Mouse (Mus musculus): Measurements from ENCODE around the gene Ak1. TPM values are rescaled to one million over a fixed set of nuclear protein-coding genes. Genes with fewer than 3 reads are reported as not detected.

Ak1 gene
- total RNA-seq, 2 experiments from 2014 or later, result 405 to 424 TPM

DNA sequence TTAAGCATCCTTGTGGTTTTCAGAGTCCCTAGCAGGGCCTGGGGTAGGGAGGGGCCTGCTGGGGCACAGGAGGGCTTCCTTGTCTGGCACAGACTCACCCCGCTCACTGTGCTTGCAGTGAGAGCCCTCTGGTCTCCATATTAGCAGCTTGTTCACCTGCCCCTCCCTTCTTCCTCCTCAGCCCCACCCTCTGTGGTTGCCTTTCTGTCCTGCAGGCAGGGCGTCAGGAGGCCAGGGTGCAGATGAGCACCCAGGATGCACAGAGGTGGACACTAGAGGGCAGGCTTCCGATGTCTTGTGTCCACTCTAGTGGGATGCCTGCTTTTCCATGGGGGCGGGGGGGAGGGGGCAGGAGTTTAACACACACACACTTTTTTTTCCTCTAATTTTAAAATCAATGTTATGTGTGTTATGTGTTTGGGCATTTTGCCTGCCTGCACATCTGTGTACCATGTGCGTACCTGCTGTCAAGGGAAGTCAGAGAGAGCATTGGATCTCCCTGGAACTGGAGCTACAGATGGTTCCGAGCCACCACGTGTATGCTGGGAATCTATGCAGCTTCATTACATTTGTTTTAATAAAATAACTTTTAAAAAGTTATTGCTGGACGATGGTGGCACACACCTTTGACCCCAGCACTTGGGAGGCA is 20.0 kb upstream of the Ak1 start:
- DNase-seq, result peak; percentile 57

DNA sequence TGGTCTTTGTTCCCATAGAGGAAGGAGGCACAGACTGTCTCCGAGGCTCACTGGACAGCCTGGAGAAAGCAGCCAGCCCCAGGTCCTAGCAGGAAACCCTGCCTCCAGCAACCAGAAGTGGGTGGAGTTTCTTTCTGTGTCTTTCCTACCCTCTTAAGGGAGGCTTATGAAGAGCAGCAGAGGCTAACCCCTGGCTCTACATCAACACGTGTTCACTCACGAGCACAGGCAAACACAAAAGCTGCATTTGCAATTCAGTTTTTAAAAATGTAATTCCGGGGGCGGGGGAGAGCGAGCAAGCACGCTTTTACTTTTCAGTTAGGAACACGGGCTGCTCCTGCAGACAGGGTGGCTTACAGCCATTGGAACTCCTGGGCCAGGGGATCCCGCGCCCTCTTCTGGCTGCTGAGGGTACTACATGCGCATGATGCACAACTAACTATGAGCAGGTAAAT is 18.9 kb upstream of the Ak1 start:
- DNase-seq, result peak; percentile 93

GRCm38 (mm10) chr2:32604631-32605030 is 16.9 kb upstream of the Ak1 start:
- DNase-seq, result no peak

DNA sequence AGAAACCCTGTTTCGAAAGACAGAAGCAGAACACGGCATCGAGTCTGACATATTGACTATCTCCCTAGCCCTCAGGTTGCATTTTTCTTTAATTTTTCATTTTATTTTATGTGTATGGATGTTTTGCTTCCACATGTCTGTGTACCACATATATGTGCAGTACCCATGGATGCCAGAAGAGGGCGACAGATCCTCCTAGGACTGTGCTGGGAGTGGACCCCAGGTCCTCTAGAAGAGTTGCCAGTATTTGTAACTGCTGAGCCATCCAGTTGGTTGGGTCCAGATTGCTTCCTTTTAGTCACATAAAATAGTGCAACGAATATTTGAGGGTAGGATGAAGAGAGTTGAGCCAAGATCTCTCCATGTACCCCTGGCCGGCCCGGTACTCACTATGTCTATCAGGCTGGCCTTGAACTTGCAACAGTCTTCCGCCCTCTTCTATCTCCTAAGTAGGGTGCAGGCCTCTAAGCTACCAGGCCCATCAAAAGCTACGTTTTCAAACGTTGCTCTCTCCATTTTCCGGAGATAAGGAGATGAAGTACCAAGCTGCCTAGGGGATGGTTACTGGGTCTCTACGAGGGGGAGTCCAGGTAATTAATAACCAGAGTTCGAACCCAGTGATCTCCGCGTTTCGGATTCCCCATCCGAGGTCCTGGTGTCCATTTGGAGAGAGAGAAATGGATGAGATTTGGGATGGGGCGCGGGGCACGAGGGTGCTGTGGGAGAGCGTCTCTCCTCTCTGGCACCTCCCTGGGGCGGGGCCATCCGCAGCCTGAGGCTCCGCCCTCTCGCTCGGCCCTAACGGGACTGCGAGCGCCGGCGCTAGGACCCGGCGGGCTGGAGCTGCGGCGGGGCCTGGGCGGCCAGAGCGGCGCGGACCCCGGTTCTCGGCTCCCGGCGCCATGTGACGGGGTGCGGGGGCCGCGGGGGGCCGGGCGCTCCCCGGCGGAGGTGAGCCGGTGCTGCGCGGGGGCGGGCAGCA is 15.1 kb upstream of the Ak1 start:
- DNase-seq, result peak; percentile 91

DNA sequence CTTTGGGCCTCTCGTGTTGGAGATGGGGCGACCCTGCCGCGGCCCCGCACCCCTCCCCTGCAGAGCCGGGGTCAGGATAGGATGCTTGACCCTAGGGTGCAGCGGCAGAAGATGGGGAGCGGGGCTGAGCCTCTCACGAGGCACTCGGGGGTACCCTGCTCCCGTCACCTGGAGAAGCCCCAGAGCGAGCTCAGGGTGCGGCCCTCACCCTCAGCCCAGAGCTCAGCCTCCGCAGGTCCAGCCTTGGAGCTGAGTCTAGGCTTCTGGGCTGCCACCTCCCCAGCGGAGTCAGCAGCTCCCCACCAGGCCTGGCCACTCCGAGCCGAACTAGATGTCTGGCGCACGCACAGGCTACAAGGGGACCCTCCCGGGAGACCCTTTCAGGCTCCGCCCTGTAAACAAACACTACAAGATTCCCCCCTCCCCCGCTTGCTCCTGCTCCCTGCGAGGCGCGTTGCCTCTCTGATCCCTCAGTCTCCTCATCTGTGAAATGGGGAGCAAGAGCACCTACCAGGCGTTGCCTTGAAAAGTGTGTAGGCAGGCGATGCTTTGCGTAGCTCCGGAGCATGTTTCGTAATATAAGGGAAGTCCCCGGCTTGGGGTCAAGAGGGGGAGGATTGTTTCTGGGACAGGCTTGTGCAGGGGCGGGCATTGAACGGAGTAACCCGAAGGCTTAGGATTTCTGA is 14.2 kb upstream of the Ak1 start:
- DNase-seq, result peak; percentile 64

DNA sequence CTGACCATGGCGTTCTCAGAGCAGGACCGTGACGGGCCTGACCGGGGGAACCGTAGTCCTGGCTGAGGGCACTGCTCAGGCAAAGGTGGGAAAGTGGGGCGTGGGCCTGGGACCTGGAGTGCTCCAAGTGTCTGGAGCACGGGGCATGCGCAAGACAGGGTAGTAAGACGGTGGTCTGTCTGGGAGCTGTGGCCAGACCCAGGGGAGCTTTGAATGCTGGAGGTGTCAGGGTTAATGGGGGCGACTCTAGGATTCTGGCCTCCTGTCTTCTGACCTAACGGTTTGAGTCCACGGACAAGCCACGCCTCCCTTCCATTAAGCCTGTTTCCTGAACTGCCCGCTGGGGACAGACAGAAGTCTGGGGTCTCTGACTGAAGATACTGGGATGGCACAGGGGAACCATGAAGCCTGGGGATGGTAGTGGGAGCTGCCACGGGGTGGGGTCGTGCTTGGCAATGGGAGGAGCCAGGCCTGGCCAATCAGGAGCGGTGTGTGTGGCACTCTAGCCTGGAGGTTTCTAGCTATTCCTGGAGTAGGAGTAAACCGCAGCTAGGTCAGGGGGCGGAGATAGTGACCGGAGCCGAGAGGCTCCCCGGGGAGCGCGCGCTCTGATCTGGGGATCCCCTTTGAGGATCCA is 13.3 kb upstream of the Ak1 start:
- peak; percentile 80 for DNase-seq

- DNase-seq, result no peak
These were observed 12.7 kb upstream of the Ak1 start for GRCm38 (mm10) chr2:32608778-32609435.

DNA sequence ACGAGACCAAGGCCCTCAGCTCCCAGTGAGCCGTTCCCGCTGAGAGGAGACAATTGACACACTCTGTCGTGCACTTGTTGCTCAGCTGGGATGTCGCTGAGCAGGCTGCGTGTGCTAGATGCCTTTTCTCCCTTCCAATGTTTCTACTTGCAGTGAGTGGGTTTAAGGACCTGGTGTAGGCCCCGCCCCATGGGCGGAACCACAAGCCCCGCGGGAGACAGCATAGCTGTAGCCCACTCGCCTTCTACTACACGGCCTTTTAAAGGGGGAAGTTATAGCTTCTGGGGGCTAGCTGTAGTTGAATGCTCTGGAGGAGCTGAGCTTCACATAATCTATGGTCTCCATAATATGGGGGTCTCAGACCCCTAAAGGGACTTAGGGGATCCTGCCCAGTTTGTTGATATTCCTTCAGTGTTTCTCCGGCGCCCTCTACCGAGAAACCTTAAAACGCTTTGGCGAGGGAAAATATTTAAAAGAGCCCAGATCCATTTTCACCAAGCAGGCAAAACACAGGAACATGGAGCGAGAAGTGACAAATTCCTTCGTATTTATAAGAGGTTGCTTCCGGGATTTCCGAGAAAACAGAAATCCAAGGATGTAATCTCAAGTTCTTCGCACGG is 10.8 kb upstream of the Ak1 start:
- DNase-seq, result peak; percentile 64

DNA sequence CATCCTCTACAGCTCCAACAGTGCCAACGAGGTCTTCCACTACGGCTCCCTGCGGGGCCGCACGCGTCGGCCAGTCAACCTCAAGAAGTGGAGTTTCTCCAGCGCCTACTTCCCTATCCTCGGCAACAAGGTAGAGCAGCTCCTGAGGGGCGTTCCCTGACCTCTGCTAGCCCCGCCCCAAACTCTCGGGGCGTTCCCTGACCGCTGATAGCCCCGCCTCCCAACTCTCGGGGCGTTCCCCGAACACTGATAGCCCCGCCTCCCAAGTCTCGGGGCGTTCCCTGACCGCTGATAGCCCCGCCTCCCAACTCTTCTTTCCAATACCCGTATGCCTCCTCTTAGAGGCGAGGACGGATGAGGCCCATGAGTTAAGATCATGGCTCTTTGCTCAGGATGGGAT is 9.3 kb upstream of the Ak1 start:
- DNase-seq, result no peak

GRCm38 (mm10) chr2:32617109-32617508 is 4.4 kb upstream of the Ak1 start:
- DNase-seq, result no peak

GRCm38 (mm10) chr2:32617601-32618000 is 4.0 kb upstream of the Ak1 start:
- DNase-seq, result peak; percentile 49

GRCm38 (mm10) chr2:32618051-32618450 is 3.5 kb upstream of the Ak1 start:
- no peak for DNase-seq

DNA sequence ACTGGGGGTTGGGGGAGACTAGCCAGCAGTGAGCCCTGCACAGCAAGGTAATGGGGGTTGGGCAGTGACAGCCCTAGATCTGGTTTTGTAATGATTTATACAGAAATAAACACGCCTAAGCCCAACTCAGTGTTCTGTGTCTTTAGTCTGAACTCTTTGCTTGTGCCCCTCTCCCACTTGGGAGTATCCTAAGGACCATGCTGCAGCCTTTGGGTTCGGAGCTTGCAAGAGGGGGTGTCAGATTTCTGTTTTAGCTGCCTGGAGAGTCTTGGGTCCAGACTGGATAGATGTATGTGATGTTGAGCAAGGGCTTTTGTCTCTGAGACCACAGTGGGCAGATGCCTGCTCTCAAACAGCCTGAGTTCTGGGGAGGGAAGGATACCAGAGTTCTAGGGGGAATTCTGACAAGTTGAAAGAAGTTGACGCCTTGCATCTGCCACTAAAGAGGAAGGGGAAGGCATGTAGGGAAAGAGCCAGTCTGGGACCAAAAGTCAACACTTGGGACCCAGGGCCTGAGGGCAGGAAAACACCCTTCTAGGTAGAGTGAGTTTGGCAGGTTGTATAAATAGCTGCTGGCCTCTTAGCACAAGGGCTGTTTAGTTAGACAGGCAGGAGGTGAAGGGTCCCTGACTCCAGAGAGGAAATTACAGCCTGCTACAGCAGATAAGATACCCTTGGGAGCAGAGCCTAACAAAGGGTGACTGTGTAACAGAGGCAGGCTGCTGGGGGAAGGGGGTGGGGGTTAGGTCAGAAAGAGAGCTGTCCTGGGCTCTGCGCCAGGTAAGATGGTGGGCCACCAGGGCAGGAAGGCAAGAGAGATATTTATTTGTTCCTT is 659 bp upstream of the Ak1 start:
- peak; percentile 91 for DNase-seq

DNA sequence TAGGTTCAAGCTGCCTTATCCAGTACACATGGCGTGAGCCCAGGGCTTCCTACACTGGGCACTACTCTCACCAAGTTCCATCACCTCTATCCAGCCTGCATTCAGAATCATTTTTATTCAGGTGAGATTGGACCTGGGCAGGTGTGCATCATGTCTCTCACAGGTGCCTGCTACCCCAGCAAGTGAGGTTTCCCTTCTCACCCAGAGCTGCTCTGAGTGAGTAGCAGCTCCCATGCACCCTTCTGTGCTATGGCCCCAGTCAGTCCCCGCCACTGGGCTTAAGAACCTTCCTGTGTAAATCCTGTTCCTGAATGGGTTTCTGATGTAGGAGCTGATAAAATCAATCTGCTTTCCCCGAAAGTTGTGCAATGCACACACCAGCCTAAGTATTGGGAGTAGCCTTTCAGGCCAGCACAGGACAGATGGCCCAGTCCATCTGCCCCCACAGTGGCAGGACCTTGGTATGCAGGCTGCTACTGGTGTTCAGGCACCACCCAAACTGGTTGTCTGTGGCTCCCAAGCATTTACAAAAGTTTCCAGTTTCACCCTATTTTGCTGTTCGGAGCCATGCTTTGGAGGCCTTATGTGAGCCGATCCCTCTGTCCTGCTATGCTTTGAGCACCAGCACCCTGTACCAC is 2.7 kb downstream of the Ak1 start:
- DNase-seq, result no peak

GRCm38 (mm10) chr2:32625212-32625872 is 3.8 kb downstream of the Ak1 start:
- peak; percentile 89 for DNase-seq

DNA sequence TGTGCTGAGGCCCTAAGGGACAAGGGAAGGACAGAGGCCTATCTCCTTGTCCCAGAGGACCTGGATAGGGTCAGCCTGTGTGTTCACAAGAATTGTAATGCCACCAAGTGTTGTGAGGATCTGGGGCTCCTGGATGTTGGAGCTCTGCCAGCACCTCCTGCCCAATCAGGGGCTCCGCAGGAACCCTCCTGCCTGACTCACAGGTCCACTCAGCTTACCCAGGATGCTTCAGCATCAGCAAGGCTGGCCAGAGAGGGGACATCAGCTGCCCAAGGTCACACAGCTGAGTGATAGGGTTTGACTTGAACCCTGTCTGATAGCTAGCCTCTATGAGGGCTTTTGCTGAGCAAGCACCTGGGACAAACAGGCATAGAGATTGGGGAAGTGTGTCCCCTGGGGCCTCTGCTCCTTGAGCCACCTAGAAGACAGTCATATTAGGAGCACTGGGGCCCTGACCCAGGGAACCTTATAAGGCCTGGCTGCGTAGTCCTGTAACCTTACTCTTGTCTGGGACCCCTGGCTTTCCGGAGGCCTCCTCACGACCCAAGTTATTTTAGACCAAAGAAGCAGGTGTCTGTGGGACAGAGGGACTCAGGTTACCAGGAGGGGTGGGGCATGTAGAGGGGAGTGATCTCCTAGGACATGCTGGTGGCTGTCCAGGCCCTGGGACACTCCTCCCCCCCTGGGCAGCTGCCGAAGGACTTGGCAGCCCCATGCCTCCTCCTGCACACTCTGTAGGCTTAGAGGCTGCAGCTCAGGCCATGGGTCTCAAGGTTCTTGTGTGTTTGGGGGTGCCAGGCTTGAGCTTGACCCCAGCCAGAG is 4.5 kb downstream of the Ak1 start:
- peak; percentile 83 for DNase-seq

GRCm38 (mm10) chr2:32627266-32628043 is 5.9 kb downstream of the Ak1 start:
- no peak for DNase-seq

Measured in heart, postnatal 4 days (tissue).